Mouse (Mus musculus) liver, postnatal 0 days (tissue): ENCODE data around the gene Ush1c. TPM values are rescaled to one million over a fixed set of nuclear protein-coding genes. Genes with fewer than 3 reads are reported as not detected.

Experiments
- ATAC-seq: fragments of 200-750 bp; cut with Nextera tagmentation; 2 replicates; pipeline ENCODE4 v1.8.0; 2017; ENCODE audit warnings: mild to moderate bottlenecking, moderate library complexity
- DNase-seq: peaks from one replicate; pipeline ENCODE4 v3.0.0-alpha.2; 2016
- H3K27ac ChIP-seq: fragments of 300-500 bp; sonication (generic); 2 replicates; pipeline ENCODE4 v1.5.1; 2014; ENCODE audit warnings: antibody characterized with exemption, moderate library complexity, mild to moderate bottlenecking, low read depth
- H3K27me3 ChIP-seq: fragments of 300-500 bp; sonication (generic); 2 replicates; pipeline ENCODE4 v1.6.1; 2014; ENCODE audit warnings: low read length, control low read depth, mixed read lengths; ENCODE audit not compliant: insufficient read depth
- H3K36me3 ChIP-seq: fragments of 300-500 bp; sonication (generic); replicated peaks from 2 replicates; pipeline ENCODE4 v1.6.1; 2014; ENCODE audit warnings: mild to moderate bottlenecking, control low read depth, low read length, moderate library complexity, mixed read lengths; ENCODE audit not compliant: insufficient read depth
- H3K4me1 ChIP-seq: fragments of 300-500 bp; sonication (generic); 2 replicates; pipeline ENCODE4 v1.6.1; 2014; ENCODE audit warnings: antibody characterized with exemption, mild to moderate bottlenecking, control low read depth; ENCODE audit not compliant: insufficient read depth
- H3K4me2 ChIP-seq: fragments of 300-500 bp; sonication (generic); 2 replicates; pipeline ENCODE4 v1.6.1; 2014; ENCODE audit warnings: low read depth, mild to moderate bottlenecking, low read length, moderate library complexity, mixed read lengths
- H3K4me3 ChIP-seq: fragments of 300-500 bp; sonication (generic); 2 replicates; pipeline ENCODE4 v1.5.1; 2014; ENCODE audit warnings: low read depth, low read length
- H3K9ac ChIP-seq: fragments of 300-500 bp; sonication (generic); replicated peaks from 2 replicates; pipeline ENCODE4 v1.6.1; 2014; ENCODE audit warnings: mild to moderate bottlenecking, moderate library complexity
- H3K9me3 ChIP-seq: fragments of 300-500 bp; sonication (generic); 2 replicates; pipeline ENCODE4 v1.6.1; 2016; ENCODE audit warnings: mild to moderate bottlenecking, control low read depth, low read length, mixed read lengths
- CTCF ChIP-seq: sonication (generic); IDR thresholded peaks from 2 replicates; pipeline ENCODE4 v1.5.1; 2016; ENCODE audit warnings: antibody characterized with exemption, low read depth
- EP300 ChIP-seq: IDR thresholded peaks from 2 replicates; pipeline ENCODE4 v1.6.1; 2016; ENCODE audit warnings: antibody characterized with exemption, low read depth, mild to moderate bottlenecking
- WGBS: fragments of 180-500 bp; shearing (Covaris S2); extraction: QIAGEN DNeasy Blood & Tissue Kit; methylation state at CpG from one replicate; pipeline ENCODE4 v1.1.7; 2014; ENCODE audit not compliant: insufficient replicate concordance; 5-methylcytosine and 5-hydroxymethylcytosine counted together
- polyA plus RNA-seq: library from polyadenylated mRNA; unstranded; fragments of >200 nt; fragmentation: Nextera tagmentation; extraction: Ambion mirVana; gene quantifications from 2 replicates; pipeline ENCODE4 v1.2.1, GENCODE M21; 2015

The Ush1c gene
- polyA plus RNA-seq, 1 experiment from 2014 or later = 0.08 TPM

GRCm38 (mm10) chr7:46237192-46237591 is 1.1 kb downstream of the Ush1c start:
- Histone ChIP-seq H3K27me3 (no peaks in the 10 kb centered on the region), H3K4me3 (no peak overlapping the region), H3K9ac (no peak overlapping the region), H3K4me1 (no peaks in the 10 kb centered on the region), H3K9me3 (no peaks in the 10 kb centered on the region), H3K36me3 (no peaks in the 10 kb centered on the region), H3K4me2 (no peak overlapping the region), H3K27ac (no peak overlapping the region)
- DNase-seq (no peak), ATAC-seq (no peak)
- no peak for TF ChIP-seq EP300
- no peak for TF ChIP-seq CTCF
- 56% methylated on average over 7 of the region's 7 CpGs for WGBS

- H3K27me3 ChIP-seq = no peaks in the 10 kb centered on the region
- no peak overlapping the region for H3K4me2 ChIP-seq
- 73% methylated on average over 15 of the region's 15 CpGs for WGBS
- no peak overlapping the region for H3K9ac ChIP-seq
- no peak for ATAC-seq
- H3K9me3 ChIP-seq = no peaks in the 10 kb centered on the region
- no peaks in the 10 kb centered on the region for H3K36me3 ChIP-seq
- no peak for TF ChIP-seq CTCF
- no peak overlapping the region for H3K4me3 ChIP-seq
- H3K27ac ChIP-seq = no peak overlapping the region
- no peaks in the 10 kb centered on the region for H3K4me1 ChIP-seq
- DNase-seq = no peak
Measured at GRCm38 (mm10) chr7:46236363-46236762, 1.9 kb downstream of the Ush1c start.

GRCm38 (mm10) chr7:46235948-46236347 is 2.4 kb downstream of the Ush1c start:
- Histone ChIP-seq H3K4me1 (no peaks in the 10 kb centered on the region), H3K27me3 (no peaks in the 10 kb centered on the region), H3K4me3 (no peak overlapping the region), H3K4me2 (no peak overlapping the region), H3K9me3 (no peaks in the 10 kb centered on the region), H3K36me3 (no peaks in the 10 kb centered on the region), H3K27ac (no peak overlapping the region), H3K9ac (no peak overlapping the region)
- TF ChIP-seq EP300 (no peak), CTCF (no peak)
- DNase-seq (no peak), ATAC-seq (no peak)
- 58% methylated on average over 18 of the region's 18 CpGs for WGBS

- no peak overlapping the region for H3K9ac ChIP-seq
- WGBS = 76% methylated on average over 4 of the region's 4 CpGs
- H3K27me3 ChIP-seq = no peaks in the 10 kb centered on the region
- H3K4me3 ChIP-seq = no peak overlapping the region
- ATAC-seq (no peak), DNase-seq (no peak)
- H3K4me2 ChIP-seq = no peak overlapping the region
- TF ChIP-seq EP300 (no peak), CTCF (no peak)
- no peak overlapping the region for H3K27ac ChIP-seq
- no peaks in the 10 kb centered on the region for H3K9me3 ChIP-seq
- H3K4me1 ChIP-seq = no peaks in the 10 kb centered on the region
- no peaks in the 10 kb centered on the region for H3K36me3 ChIP-seq
Measured at GRCm38 (mm10) chr7:46226936-46227335, 11.4 kb downstream of the Ush1c start.

GRCm38 (mm10) chr7:46226253-46226652 is 12.1 kb downstream of the Ush1c start:
- Histone ChIP-seq H3K9ac (no peak overlapping the region), H3K4me2 (no peak overlapping the region), H3K36me3 (no peaks in the 10 kb centered on the region), H3K27ac (no peak overlapping the region), H3K4me3 (no peak overlapping the region), H3K27me3 (no peaks in the 10 kb centered on the region), H3K9me3 (no peaks in the 10 kb centered on the region), H3K4me1 (no peaks in the 10 kb centered on the region)
- TF ChIP-seq EP300 (no peak), CTCF (peak; percentile 77)
- ATAC-seq = no peak
- DNase-seq = peak; percentile 61
- 23% methylated on average over 7 of the region's 7 CpGs for WGBS

- TF ChIP-seq EP300 (no peak), CTCF (no peak)
- Histone ChIP-seq H3K9ac (no peak overlapping the region), H3K4me3 (no peak overlapping the region), H3K27me3 (0 out of 2 replicates have a peak, but pooled peaks cover 7% of the 10 kb centered on the region), H3K4me2 (no peak overlapping the region), H3K4me1 (no peaks in the 10 kb centered on the region), H3K36me3 (no peaks in the 10 kb centered on the region), H3K27ac (no peak overlapping the region), H3K9me3 (no peaks in the 10 kb centered on the region)
- ATAC-seq (no peak), DNase-seq (no peak)
- WGBS = 63% methylated on average over 8 of the region's 8 CpGs
Measured at GRCm38 (mm10) chr7:46220591-46221129, 17.6 kb downstream of the Ush1c start.

- no peak overlapping the region for H3K4me2 ChIP-seq
- H3K27me3 ChIP-seq = 0 out of 2 replicates have a peak, but pooled peaks cover 7% of the 10 kb centered on the region
- H3K36me3 ChIP-seq = no peaks in the 10 kb centered on the region
- H3K27ac ChIP-seq = no peak overlapping the region
- 17% methylated on average over 11 of the region's 11 CpGs for WGBS
- H3K4me3 ChIP-seq = no peak overlapping the region
- no peaks in the 10 kb centered on the region for H3K4me1 ChIP-seq
- no peak overlapping the region for H3K9ac ChIP-seq
- no peaks in the 10 kb centered on the region for H3K9me3 ChIP-seq
- no peak for ATAC-seq
- DNase-seq = peak; percentile 52
- TF ChIP-seq EP300 = no peak
Measured at GRCm38 (mm10) chr7:46218415-46218814, 19.9 kb downstream of the Ush1c start.
